Mouse (Mus musculus) c-Kit-positive CD71-positive TER-119-positive erythroid progenitor cells, embryonic 14.5 days (primary cell): Measurements from ENCODE around the gene Rft1.

ENCODE experiments used
- DNase-seq: peaks from one replicate; pipeline ENCODE4 v3.0.0-alpha.2; 2013; ENCODE audit warnings: low spot score

Rft1 gene

GRCm38 (mm10) chr14:30630811-30631576, 23.2 kb upstream of the Rft1 start:
- no peak for DNase-seq

- no peak for DNase-seq
Observed at GRCm38 (mm10) chr14:30631834-30632233, 22.3 kb upstream of the Rft1 start.

GRCm38 (mm10) chr14:30633708-30634107, 20.5 kb upstream of the Rft1 start:
- DNase-seq, result no peak

- no peak for DNase-seq
Observed at GRCm38 (mm10) chr14:30634418-30634817, 19.7 kb upstream of the Rft1 start.

GRCm38 (mm10) chr14:30635219-30635910, 18.8 kb upstream of the Rft1 start:
- no peak for DNase-seq

- DNase-seq, result no peak
Observed at GRCm38 (mm10) chr14:30636499-30636898, 17.7 kb upstream of the Rft1 start.

GRCm38 (mm10) chr14:30637087-30637486, 17.1 kb upstream of the Rft1 start:
- no peak for DNase-seq

GRCm38 (mm10) chr14:30638009-30638408, 16.2 kb upstream of the Rft1 start:
- DNase-seq, result no peak

GRCm38 (mm10) chr14:30638686-30639085, 15.5 kb upstream of the Rft1 start:
- DNase-seq, result no peak

GRCm38 (mm10) chr14:30641748-30642147, 12.4 kb upstream of the Rft1 start:
- DNase-seq, result no peak

GRCm38 (mm10) chr14:30644026-30644425, 10.1 kb upstream of the Rft1 start:
- DNase-seq, result no peak

GRCm38 (mm10) chr14:30645066-30645465, 9.1 kb upstream of the Rft1 start:
- DNase-seq, result no peak

GRCm38 (mm10) chr14:30646486-30646885, 7.7 kb upstream of the Rft1 start:
- no peak for DNase-seq

GRCm38 (mm10) chr14:30648478-30648877, 5.7 kb upstream of the Rft1 start:
- no peak for DNase-seq

- no peak for DNase-seq
Observed at GRCm38 (mm10) chr14:30649745-30650144, 4.4 kb upstream of the Rft1 start.

GRCm38 (mm10) chr14:30650969-30651368, 3.2 kb upstream of the Rft1 start:
- DNase-seq, result no peak

GRCm38 (mm10) chr14:30654691-30655228, 600 bp downstream of the Rft1 start:
- DNase-seq, result no peak

GRCm38 (mm10) chr14:30655531-30655930, 1.4 kb downstream of the Rft1 start:
- DNase-seq, result no peak

- no peak for DNase-seq
Observed at GRCm38 (mm10) chr14:30666061-30666460, 11.9 kb downstream of the Rft1 start.

GRCm38 (mm10) chr14:30666604-30667003, 12.4 kb downstream of the Rft1 start:
- DNase-seq, result no peak

GRCm38 (mm10) chr14:30670161-30670560, 16.0 kb downstream of the Rft1 start:
- DNase-seq, result no peak

- DNase-seq, result no peak
Observed at GRCm38 (mm10) chr14:30671095-30671985, 17.2 kb downstream of the Rft1 start.
